Mouse (Mus musculus) CH12F3 (cell line): ENCODE data around the gene Odam.

Experiments used
- in situ Hi-C: fragments of 300-500 bp; cut with MboI; formaldehyde crosslinking; loops from 2 replicates; pipeline ENCODE4 v1.14.3; 2020; ENCODE audit warnings: low sequenced_read_pairs

Gene Odam

GRCm38 (mm10) chr5:87884729-87885128, at the start of gene Odam:
Odam (plus strand) TSS chr5:87885029.
- in situ Hi-C loops = no loop called here

GRCm38 (mm10) chr5:87855136-87855716, 29.6 kb upstream of the Odam start:
- in situ Hi-C loops = no loop called here

- in situ Hi-C loops = no loop called here
Measured at GRCm38 (mm10) chr5:87870084-87870483, 14.7 kb upstream of the Odam start.

- in situ Hi-C loops = no loop called here
Measured at GRCm38 (mm10) chr5:87871423-87871822, 13.4 kb upstream of the Odam start.

- in situ Hi-C loops = no loop called here
Measured at GRCm38 (mm10) chr5:87925372-87925771, 40.5 kb downstream of the Odam start, which contains the start of gene Csn3. Csn3 (plus strand) TSS chr5:87925579.

- in situ Hi-C loops = no loop called here
Measured at GRCm38 (mm10) chr5:87931603-87932002, 46.8 kb downstream of the Odam start.

GRCm38 (mm10) chr5:87940752-87941151, 55.9 kb downstream of the Odam start:
- in situ Hi-C loops = no loop called here

GRCm38 (mm10) chr5:87942515-87942914, 57.7 kb downstream of the Odam start:
- in situ Hi-C loops = no loop called here
